Mouse (Mus musculus): ENCODE measurements around the gene Dpf3. TPM values are rescaled to one million over a fixed set of nuclear protein-coding genes. Genes with fewer than 3 reads are reported as not detected.

The Dpf3 gene
- total and polyA plus RNA-seq, 2 experiments from 2014 or later, result 5.2 to 15.3 TPM

GRCm38 (mm10) chr12:83450471-83450870 is 37.0 kb downstream of the Dpf3 start:
- Histone ChIP-seq H3K9ac (replicated peaks; ENCODE audit: low read depth, low read length) (no peak overlapping the region), H3K27me3 (ENCODE audit: control insufficient read depth, insufficient read depth, low read length) (no peaks in the 10 kb centered on the region), H3K4me2 (ENCODE audit: low read depth, low read length) (no peak overlapping the region), H3K9me3 (replicated peaks; ENCODE audit: control insufficient read depth, low read length) (no peaks in the 10 kb centered on the region), H3K27ac (ENCODE audit: low read depth) (no peak overlapping the region), H3K36me3 (replicated peaks; ENCODE audit: control insufficient read depth, insufficient read depth, low read length) (no peaks in the 10 kb centered on the region), H3K4me1 (ENCODE audit: control insufficient read depth, insufficient read depth) (peaks cover 21% of the 10 kb centered on the region), H3K4me3 (ENCODE audit: low read depth, low read length) (no peak overlapping the region)
- no peak for TF ChIP-seq CTCF (IDR thresholded peaks at IDR 0.05; ENCODE audit: low read depth)
- no peak for TF ChIP-seq EP300 (IDR thresholded peaks at IDR 0.05; ENCODE audit: low read depth)
- no peak for DNase-seq (ENCODE audit: low spot score)
- ATAC-seq (ENCODE audit: insufficient read depth, low read depth), result no peak
- 95% methylated on average over 1 of the region's 1 CpGs for WGBS

DNA sequence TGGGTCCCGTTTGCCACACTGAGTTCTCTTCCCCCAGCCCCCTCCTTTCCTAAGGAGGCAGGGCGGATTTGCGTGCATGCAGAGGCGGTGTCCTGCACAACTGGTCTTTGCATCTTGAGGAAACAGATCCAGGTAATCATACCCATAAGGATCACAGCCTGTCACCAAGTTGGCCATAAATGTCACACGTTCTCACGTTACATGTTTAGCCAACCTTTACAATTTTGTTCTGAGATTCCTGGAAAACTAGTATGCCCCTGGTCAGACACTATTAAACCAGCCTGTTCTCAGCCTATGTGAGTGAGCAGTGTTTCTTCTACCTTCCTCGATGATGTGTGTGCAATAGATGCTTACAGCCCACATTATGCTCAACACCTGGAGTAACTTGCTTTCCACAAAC is 38.3 kb downstream of the Dpf3 start:
- Histone ChIP-seq H3K27ac (ENCODE audit: low read depth) (no peak overlapping the region), H3K36me3 (replicated peaks; ENCODE audit: control insufficient read depth, insufficient read depth, low read length) (no peaks in the 10 kb centered on the region), H3K4me3 (ENCODE audit: low read depth, low read length) (no peak overlapping the region), H3K4me1 (ENCODE audit: control insufficient read depth, insufficient read depth) (peaks cover 27% of the 10 kb centered on the region), H3K9me3 (replicated peaks; ENCODE audit: control insufficient read depth, low read length) (no peaks in the 10 kb centered on the region), H3K4me2 (ENCODE audit: low read depth, low read length) (no peak overlapping the region), H3K9ac (replicated peaks; ENCODE audit: low read depth, low read length) (no peak overlapping the region), H3K27me3 (ENCODE audit: control insufficient read depth, insufficient read depth, low read length) (no peaks in the 10 kb centered on the region)
- TF ChIP-seq EP300 (IDR thresholded peaks at IDR 0.05; ENCODE audit: low read depth) (no peak), CTCF (IDR thresholded peaks at IDR 0.05; ENCODE audit: low read depth) (no peak)
- no peak for DNase-seq (ENCODE audit: low spot score)
- 88% methylated on average over 7 of the region's 7 CpGs for WGBS
- no peak for ATAC-seq (ENCODE audit: insufficient read depth, low read depth)

DNA sequence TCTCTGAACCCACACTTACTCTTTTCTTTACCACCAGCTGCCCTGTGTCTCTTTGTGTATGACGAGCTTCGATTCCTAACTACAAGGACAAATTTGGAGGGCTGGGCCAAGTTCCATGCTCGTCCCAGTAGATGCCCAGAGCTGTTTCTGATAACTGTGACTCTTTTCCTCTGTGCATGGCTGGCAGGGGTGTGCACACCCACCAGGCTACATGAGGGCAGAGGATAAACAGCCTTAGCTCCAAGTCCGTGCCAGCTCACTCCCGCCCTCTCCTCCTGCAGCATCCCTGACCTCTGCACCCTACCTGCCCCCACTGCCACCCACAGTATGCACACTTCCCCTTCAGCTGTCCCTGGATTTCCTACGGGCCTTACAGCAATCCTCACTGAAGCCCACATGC is 41.9 kb downstream of the Dpf3 start:
- no peaks in the 10 kb centered on the region for H3K36me3 ChIP-seq (replicated peaks; ENCODE audit: control insufficient read depth, insufficient read depth, low read length)
- no peak overlapping the region for H3K9ac ChIP-seq (replicated peaks; ENCODE audit: low read depth, low read length)
- DNase-seq (ENCODE audit: low spot score) (no peak), ATAC-seq (ENCODE audit: insufficient read depth, low read depth) (0 out of 2 replicates have a peak, but pooled peaks have one; percentile 39)
- peaks cover 12% of the 10 kb centered on the region for H3K4me1 ChIP-seq (ENCODE audit: control insufficient read depth, insufficient read depth)
- H3K27me3 ChIP-seq (ENCODE audit: control insufficient read depth, insufficient read depth, low read length), result no peaks in the 10 kb centered on the region
- WGBS, result 31% methylated on average over 6 of the region's 6 CpGs
- TF ChIP-seq CTCF (IDR thresholded peaks at IDR 0.05; ENCODE audit: low read depth) (no peak), EP300 (IDR thresholded peaks at IDR 0.05; ENCODE audit: low read depth) (no peak)
- no peak overlapping the region for H3K4me3 ChIP-seq (ENCODE audit: low read depth, low read length)
- no peaks in the 10 kb centered on the region for H3K9me3 ChIP-seq (replicated peaks; ENCODE audit: control insufficient read depth, low read length)
- H3K4me2 ChIP-seq (ENCODE audit: low read depth, low read length), result no peak overlapping the region
- H3K27ac ChIP-seq (ENCODE audit: low read depth), result peak overlapping the region; percentile 35

GRCm38 (mm10) chr12:83444448-83444847 is 43.1 kb downstream of the Dpf3 start:
- peaks cover 12% of the 10 kb centered on the region for H3K4me1 ChIP-seq (ENCODE audit: control insufficient read depth, insufficient read depth)
- H3K27ac ChIP-seq (ENCODE audit: low read depth), result no peak overlapping the region
- H3K4me3 ChIP-seq (ENCODE audit: low read depth, low read length), result no peak overlapping the region
- no peak overlapping the region for H3K4me2 ChIP-seq (ENCODE audit: low read depth, low read length)
- no peaks in the 10 kb centered on the region for H3K9me3 ChIP-seq (replicated peaks; ENCODE audit: control insufficient read depth, low read length)
- DNase-seq (ENCODE audit: low spot score) (no peak), ATAC-seq (ENCODE audit: insufficient read depth, low read depth) (no peak)
- no peaks in the 10 kb centered on the region for H3K36me3 ChIP-seq (replicated peaks; ENCODE audit: control insufficient read depth, insufficient read depth, low read length)
- no peak overlapping the region for H3K9ac ChIP-seq (replicated peaks; ENCODE audit: low read depth, low read length)
- WGBS, result 81% methylated on average over 2 of the region's 2 CpGs
- TF ChIP-seq EP300 (IDR thresholded peaks at IDR 0.05; ENCODE audit: low read depth) (no peak), CTCF (IDR thresholded peaks at IDR 0.05; ENCODE audit: low read depth) (no peak)
- no peaks in the 10 kb centered on the region for H3K27me3 ChIP-seq (ENCODE audit: control insufficient read depth, insufficient read depth, low read length)

DNA sequence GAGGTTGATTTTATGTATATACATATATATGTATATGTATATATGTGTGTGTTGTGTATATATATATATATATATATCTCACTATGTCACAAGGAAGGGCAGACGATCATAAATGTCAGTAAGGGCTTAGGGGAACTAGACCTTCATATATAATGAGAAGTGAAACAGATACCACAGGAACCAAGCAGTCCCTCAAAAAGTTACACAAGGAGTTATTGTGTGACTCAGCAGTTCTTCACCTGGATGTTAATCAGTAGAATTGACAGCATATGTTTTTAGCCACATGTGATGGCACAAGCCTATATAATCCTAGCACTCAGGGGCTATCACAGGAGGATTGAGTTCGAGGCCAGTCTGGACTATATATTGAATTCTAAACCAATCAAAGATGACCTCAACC is 49.5 kb downstream of the Dpf3 start:
- 79% methylated on average over 2 of the region's 2 CpGs for WGBS
- peaks cover 11% of the 10 kb centered on the region for H3K4me1 ChIP-seq (ENCODE audit: control insufficient read depth, insufficient read depth)
- no peak overlapping the region for H3K4me2 ChIP-seq (ENCODE audit: low read depth, low read length)
- no peak overlapping the region for H3K9ac ChIP-seq (replicated peaks; ENCODE audit: low read depth, low read length)
- H3K4me3 ChIP-seq (ENCODE audit: low read depth, low read length), result no peak overlapping the region
- DNase-seq (ENCODE audit: low spot score) (no peak), ATAC-seq (ENCODE audit: insufficient read depth, low read depth) (no peak)
- H3K27me3 ChIP-seq (ENCODE audit: control insufficient read depth, insufficient read depth, low read length), result no peaks in the 10 kb centered on the region
- no peak overlapping the region for H3K27ac ChIP-seq (ENCODE audit: low read depth)
- no peak for TF ChIP-seq EP300 (IDR thresholded peaks at IDR 0.05; ENCODE audit: low read depth)
- TF ChIP-seq CTCF (IDR thresholded peaks at IDR 0.05; ENCODE audit: low read depth), result no peak
- H3K9me3 ChIP-seq (replicated peaks; ENCODE audit: control insufficient read depth, low read length), result no peaks in the 10 kb centered on the region
- no peaks in the 10 kb centered on the region for H3K36me3 ChIP-seq (replicated peaks; ENCODE audit: control insufficient read depth, insufficient read depth, low read length)

DNA sequence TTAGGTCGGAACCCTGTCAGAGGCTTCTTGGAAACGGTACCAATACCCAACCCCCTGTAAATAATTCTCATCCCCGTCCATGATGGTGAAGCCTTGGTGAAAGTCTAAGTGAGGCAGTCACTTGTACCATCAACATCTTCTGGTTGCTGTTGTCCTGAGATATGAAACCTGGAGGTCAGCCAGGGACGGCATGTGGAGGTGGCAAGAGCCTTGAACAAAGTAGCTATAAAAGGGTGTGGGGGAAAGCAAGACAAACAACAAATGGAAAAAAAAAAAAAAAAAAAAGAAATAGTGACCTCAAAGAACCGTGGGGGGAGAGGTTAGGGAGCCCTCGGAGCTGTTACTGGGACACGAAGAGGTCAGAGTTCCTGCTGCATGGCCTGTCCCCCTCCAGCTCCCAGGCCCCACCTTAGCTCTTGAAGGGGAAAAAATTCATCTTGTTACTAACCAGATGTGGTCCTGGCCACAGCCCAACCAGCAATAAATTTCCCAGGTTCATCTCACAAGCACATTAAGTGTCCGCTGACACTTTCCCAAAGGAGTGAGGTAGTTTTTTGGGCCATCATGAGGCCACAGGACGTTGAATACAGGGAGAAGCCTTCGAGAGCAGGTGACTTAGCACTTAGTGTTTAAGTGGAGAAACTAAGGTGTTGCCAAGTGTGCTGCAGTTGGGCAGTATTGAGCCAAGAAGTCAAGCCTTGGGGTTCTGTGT is 53.4 kb downstream of the Dpf3 start:
- no peak for ATAC-seq (ENCODE audit: insufficient read depth, low read depth)
- Histone ChIP-seq H3K27ac (ENCODE audit: low read depth) (0 out of 2 replicates have a peak overlapping the region, but pooled peaks have one; percentile 7), H3K4me1 (ENCODE audit: control insufficient read depth, insufficient read depth) (peaks cover 11% of the 10 kb centered on the region), H3K9ac (replicated peaks; ENCODE audit: low read depth, low read length) (no peak overlapping the region), H3K4me3 (ENCODE audit: low read depth, low read length) (no peak overlapping the region), H3K4me2 (ENCODE audit: low read depth, low read length) (no peak overlapping the region), H3K36me3 (replicated peaks; ENCODE audit: control insufficient read depth, insufficient read depth, low read length) (no peaks in the 10 kb centered on the region), H3K27me3 (ENCODE audit: control insufficient read depth, insufficient read depth, low read length) (no peaks in the 10 kb centered on the region), H3K9me3 (replicated peaks; ENCODE audit: control insufficient read depth, low read length) (no peaks in the 10 kb centered on the region)
- 22% methylated on average over 10 of the region's 10 CpGs for WGBS
- DNase-seq (ENCODE audit: low spot score), result no peak
- no peak for TF ChIP-seq CTCF (IDR thresholded peaks at IDR 0.05; ENCODE audit: low read depth)
- no peak for TF ChIP-seq EP300 (IDR thresholded peaks at IDR 0.05; ENCODE audit: low read depth)
